Mouse (Mus musculus) spleen, adult 2 months (tissue): ENCODE data around the gene Rplp0.

Experiments
- CTCF ChIP-seq: fragments of 200-500 bp; IDR thresholded peaks from 2 replicates; pipeline ENCODE4 v1.5.1; 2011; ENCODE audit warnings: mild to moderate bottlenecking, inconsistent platforms; ENCODE audit not compliant: insufficient read depth, insufficient read length, insufficient replicate concordance; ENCODE audit errors: extremely low read depth
- POLR2A ChIP-seq: fragments of 200-500 bp; IDR thresholded peaks from 2 replicates; pipeline ENCODE4 v1.6.1; 2011; ENCODE audit warnings: low read depth, low read length, inconsistent platforms

DNA sequence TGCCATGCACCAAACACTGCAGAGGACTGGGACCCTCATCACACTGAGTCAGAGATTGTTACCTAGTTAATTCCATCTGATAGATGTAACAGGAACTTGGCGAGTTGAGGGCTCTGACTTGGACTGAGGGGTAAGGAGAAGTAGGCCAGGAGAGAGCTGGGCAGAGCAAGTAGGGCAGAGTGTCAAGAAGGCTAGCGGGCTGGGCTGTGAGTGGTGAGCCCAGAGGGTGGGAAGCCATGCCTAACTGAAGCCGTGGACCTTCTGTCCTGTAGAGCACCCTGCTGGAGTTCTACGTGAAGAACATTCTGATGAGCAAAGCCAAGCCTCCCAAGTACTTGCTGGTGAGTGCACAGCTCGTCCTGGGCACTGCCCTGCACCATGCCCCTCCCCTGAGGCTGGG lies 20.1 kb downstream of the Rplp0 start:
- TF ChIP-seq CTCF (no peak), POLR2A (no peak)
